Mouse (Mus musculus): ENCODE measurements at regions not wholly inside any gene's neighbourhood (a gene's known extent, or its start where the extent isn't known, plus 50 kb on each side); places are given as distances from the start of the nearest gene placed in this dataset.

GRCm38 (mm10) chr16:37704461-37705155 lies 50.4 kb upstream of the Ndufb4 start:
- TF ChIP-seq POLR2A (IDR thresholded peaks at IDR 0.05; ENCODE audit: low read depth, low read length), result no peak
- no peak for TF ChIP-seq CTCF (IDR thresholded peaks at IDR 0.05; ENCODE audit: borderline replicate concordance, insufficient read depth, low read length)

Data from embryonic fibroblast, embryonic 13.5 days (primary cell).